Mouse (Mus musculus) B cell, adult (primary cell): ENCODE data around the gene Apol7b. TPM values are rescaled to one million over a fixed set of nuclear protein-coding genes. Genes with fewer than 3 reads are reported as not detected.

ENCODE experiments used
- total RNA-seq: library from RNA; stranded (reverse); gene quantifications from 4 replicates; pipeline ENCODE4 v1.2.4, GENCODE M21; 2023; ENCODE audit not compliant: inconsistent age

Apol7b gene
- total RNA-seq, result 0.22 TPM in 1 of 4 replicates, not detected in the others

DNA sequence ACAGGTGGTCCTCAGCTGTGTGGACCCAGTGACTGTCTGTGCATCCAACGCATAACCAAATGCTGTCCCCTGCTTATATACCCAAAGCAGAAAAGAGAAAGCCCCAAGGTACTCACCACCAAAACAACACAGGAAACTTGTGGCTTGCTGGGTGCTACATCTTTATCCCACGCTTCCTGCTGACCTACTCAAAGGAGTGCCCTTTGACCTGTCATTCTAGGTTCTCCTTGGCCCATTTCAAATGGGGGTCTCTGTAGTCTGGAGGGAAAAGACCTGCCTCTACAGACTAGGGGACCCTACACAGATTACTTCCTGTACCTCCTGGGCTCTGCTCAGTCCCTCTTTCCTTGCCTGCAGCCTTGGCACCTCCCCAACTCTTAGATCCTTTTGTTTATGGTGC is at the start of gene Apol7b:
Gene Apol7b (minus strand): TSS at position 101 of the 400 bp plus-strand sequence.

DNA sequence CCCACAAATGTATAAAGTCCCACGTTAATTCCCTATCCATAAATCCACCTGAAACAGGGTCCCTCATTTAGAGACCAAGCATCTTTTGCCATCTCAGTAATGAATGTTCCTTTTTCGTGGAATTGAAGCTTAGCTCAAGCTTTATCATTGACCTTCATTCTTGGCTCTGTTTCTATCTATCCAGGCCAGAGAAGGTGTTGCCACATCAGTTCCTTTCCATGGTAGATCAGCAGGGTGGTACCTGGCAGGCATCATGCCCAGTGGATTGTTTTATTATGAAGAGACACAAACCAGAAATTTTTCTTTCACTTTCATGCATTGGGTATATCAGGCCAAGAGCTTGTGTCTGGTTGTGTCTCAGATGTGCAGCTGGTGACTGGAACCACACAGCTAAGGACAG is 29.4 kb upstream of the Apol7b start, which contains the start of gene Apol10a:
Gene Apol10a (plus strand): TSS at position 355 of the 400 bp plus-strand sequence.

DNA sequence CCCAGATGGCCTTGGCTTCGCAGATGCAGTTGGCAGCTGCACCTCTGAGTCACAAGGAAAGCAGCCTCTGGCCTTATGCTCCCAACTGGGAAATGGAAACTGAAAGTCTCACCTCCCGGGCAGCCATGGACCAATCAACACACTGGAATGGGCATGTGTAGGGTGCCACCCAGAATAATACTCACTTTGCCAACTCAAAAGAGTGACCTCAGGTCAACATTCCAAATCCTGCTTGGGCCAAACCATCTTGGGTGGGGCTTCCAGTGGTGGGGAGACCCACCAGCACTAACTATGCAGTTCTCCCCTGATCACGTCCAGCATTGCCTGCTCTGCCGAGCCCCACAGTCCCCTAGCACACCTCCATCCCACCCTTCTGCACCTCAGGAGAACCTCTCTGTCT is 36.3 kb downstream of the Apol7b start, which contains the start of gene Apol9a:
Gene Apol9a (minus strand): TSS at position 101 of the 400 bp plus-strand sequence.

DNA sequence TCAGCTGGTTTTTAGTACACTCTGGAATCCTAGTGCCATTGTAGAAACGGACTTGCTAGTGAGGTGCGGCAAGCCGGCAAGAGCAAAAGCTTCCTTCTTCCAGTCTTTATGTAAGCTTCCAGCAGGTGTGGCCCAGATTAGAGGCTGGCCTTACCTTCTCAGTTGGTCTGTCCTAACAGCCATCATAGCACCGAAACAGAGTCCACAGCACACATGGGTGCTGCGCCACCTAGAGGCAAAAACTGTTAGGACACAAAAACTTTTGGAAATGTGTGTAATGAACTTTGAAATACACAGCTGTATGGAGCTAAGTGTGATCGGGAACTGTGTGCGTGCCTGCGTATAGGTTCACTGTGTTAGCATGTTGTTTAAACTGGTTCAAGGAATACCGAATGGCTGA is 48.3 kb downstream of the Apol7b start, which contains the start of gene Apol7a:
Gene Apol7a (minus strand): TSS at position 84 of the 400 bp plus-strand sequence.

Other genes with a start within 250 kb of the Apol7b start
- 0.35 TPM in 1 of 4 replicates, not detected in the others for gene Rbfox2, start 140.5 kb downstream of the Apol7b start, total RNA-seq
- gene Apol7a, start 48.4 kb downstream of the Apol7b start, total RNA-seq, result not detected in 4 replicates
- not detected in 4 replicates for gene Apol9a, start 36.4 kb downstream of the Apol7b start, total RNA-seq
- not detected in 4 replicates for gene Apol10a, start 29.6 kb upstream of the Apol7b start, total RNA-seq
- not detected in 4 replicates for gene Apol11a, start 60.8 kb upstream of the Apol7b start, total RNA-seq
- gene Apol7c, start 85.8 kb upstream of the Apol7b start, total RNA-seq, result 0.57 to 5.0 TPM (median 0.74 TPM) in 4 replicates
- not detected in 4 replicates for gene 1700025B11Rik, start 114.4 kb upstream of the Apol7b start, total RNA-seq
- 0.21 to 0.38 TPM in 2 of 4 replicates, not detected in the others for gene Apol10b, start 148.6 kb upstream of the Apol7b start, total RNA-seq
- not detected in 4 replicates for gene Gm36245, start 151.8 kb upstream of the Apol7b start, total RNA-seq
- gene Apol11b, start 195.8 kb upstream of the Apol7b start, total RNA-seq, result not detected in 4 replicates